Mouse (Mus musculus): Measurements from ENCODE around the gene Sptbn4. TPM values are rescaled to one million over a fixed set of nuclear protein-coding genes. Genes with fewer than 3 reads are reported as not detected.

The Sptbn4 gene
- polyA plus RNA-seq, 1 experiment from 2014 or later, result 4.1 TPM

DNA sequence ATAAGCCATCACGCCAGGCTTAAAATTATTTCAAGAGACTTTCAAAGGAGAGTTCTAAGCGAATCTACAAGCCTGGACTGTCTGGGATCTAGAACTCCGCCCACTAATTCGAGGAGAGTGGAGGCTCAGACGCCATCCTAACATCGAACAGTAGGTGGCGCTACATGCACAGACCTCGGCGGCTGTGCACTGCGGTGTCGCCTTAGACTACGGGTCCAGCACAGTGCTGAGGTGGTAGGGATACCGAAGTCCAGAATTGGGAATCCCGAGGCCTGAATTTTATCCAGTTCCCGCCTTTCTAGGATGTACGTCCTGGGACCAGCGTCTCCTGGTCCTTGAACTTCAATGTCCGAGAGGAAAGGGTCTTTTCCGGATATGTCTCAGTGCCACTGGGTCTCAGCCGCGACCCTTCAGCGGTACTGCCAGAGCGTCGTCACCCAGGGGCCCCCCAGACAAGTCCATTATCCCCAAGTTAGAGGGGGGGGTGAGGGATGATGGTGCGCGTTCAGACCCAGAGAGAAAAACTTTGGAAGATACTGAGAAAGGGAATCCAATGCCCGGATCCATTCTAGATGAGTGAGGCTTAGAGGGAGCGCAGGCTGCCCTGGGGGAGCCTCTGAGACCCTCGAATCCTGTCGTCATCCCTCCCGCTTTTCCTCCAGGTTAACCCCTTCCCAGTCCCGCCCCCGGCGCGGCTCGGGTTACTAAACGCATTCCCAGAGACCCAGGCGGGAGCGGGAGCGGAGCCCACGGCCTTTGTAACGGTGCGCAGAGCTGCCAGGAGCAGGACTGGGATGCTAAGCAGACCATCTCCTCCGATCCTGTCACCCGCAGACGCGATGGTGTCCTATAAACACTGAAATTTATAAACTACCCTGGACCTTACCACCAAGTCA is 111.3 kb downstream of the Sptbn4 start:
- DNase-seq, result peak; percentile 95
- H3K36me3 ChIP-seq (ENCODE audit: control insufficient read depth, insufficient read depth, low read length), result no peaks in the 10 kb centered on the region
- peak overlapping the region; percentile 25 for H3K9ac ChIP-seq (replicated peaks; ENCODE audit: low read length)
- H3K4me3 ChIP-seq (replicated peaks; ENCODE audit: low read depth, low read length), result peak overlapping the region; percentile 30
- no peaks in the 10 kb centered on the region for H3K9me3 ChIP-seq (ENCODE audit: control insufficient read depth, low read length)
- under 1% methylated on average over 47 of the region's 47 CpGs for WGBS
- peak; percentile 77 for ATAC-seq (ENCODE audit: low FRiP score, low TSS enrichment)
- H3K4me1 ChIP-seq (ENCODE audit: control insufficient read depth, insufficient read depth, low read length), result peaks cover 35% of the 10 kb centered on the region
- H3K4me2 ChIP-seq (ENCODE audit: low read length), result peak overlapping the region; percentile 53
- no peak overlapping the region for H3K27ac ChIP-seq (replicated peaks; ENCODE audit: low read depth, low read length)
- peaks cover 67% of the 10 kb centered on the region for H3K27me3 ChIP-seq (ENCODE audit: control insufficient read depth, insufficient read depth, low read length)

DNA sequence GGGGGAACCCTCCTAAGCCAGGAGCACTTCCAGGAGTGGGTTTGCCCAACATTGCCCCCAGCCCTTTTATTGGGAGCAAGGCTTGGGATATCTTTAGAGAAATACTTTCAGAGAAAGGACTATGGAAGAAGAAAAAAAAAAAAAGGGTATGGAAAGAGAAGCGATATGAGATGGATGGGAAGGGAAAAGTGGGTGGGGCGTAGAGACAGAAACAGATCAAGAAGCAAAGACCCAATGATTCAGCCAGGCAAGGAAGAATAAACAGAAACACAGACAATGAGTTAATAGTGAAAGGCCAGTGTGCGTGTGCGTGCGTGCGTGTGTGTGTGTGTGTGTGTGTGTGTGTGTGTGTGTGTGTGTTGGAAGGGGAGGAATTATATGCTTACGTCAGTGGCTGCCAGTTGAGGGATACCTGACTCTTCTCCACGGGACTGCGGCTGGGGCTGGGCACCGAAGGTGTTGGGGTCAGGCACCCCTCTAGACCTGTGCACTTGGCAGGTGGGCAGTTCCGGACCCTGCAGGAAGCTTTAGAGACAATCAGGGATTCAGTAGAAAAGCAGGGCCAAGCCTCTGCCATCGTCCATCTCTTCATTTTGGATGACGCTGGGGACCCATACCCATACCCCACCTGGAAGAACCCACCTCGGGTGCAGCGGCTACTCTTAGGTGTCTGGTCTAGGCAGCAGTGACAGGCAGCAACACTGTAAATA is 112.3 kb downstream of the Sptbn4 start:
- ATAC-seq (ENCODE audit: low FRiP score, low TSS enrichment), result no peak
- peaks cover 40% of the 10 kb centered on the region for H3K4me1 ChIP-seq (ENCODE audit: control insufficient read depth, insufficient read depth, low read length)
- 59% methylated on average over 15 of the region's 15 CpGs for WGBS
- H3K9ac ChIP-seq (replicated peaks; ENCODE audit: low read length), result no peak overlapping the region
- H3K9me3 ChIP-seq (ENCODE audit: control insufficient read depth, low read length), result no peaks in the 10 kb centered on the region
- DNase-seq, result no peak
- peaks cover 77% of the 10 kb centered on the region for H3K27me3 ChIP-seq (ENCODE audit: control insufficient read depth, insufficient read depth, low read length)
- H3K36me3 ChIP-seq (ENCODE audit: control insufficient read depth, insufficient read depth, low read length), result no peaks in the 10 kb centered on the region
- no peak overlapping the region for H3K4me3 ChIP-seq (replicated peaks; ENCODE audit: low read depth, low read length)
- no peak overlapping the region for H3K27ac ChIP-seq (replicated peaks; ENCODE audit: low read depth, low read length)
- no peak overlapping the region for H3K4me2 ChIP-seq (ENCODE audit: low read length)

DNA sequence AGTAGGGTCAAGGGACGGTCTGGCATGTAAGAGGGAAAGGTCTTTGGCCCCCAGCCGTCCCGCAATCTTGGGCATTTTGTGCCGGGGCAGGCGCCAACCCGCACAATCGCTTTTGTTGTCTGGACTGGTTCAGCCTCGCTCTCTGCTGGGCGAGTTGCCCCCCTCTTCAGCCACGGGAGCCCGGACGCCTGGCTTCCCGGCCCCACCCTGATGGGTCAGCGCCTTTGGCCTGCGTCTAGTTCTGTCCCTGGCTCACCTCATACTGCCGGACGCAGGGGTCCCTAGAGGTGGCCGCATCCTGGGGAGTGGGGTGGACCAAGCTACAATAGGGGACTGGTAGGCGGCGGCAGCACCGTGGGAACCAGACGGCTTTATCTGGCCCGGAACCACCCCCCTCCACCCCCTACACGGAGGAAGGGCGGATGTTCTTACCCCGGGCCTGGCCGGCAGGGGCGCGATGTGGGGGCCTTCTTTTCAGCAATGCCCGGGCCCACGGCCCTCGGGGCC is 113.0 kb downstream of the Sptbn4 start:
- Histone ChIP-seq H3K4me1 (ENCODE audit: control insufficient read depth, insufficient read depth, low read length) (peaks cover 34% of the 10 kb centered on the region; the same call in 1 of the 2 replicates), H3K27ac (replicated peaks; ENCODE audit: low read depth, low read length) (no peak overlapping the region), H3K4me2 (ENCODE audit: low read length) (peak overlapping the region; percentile 83; the same call in 1 of the 2 replicates), H3K36me3 (ENCODE audit: control insufficient read depth, insufficient read depth, low read length) (no peaks in the 10 kb centered on the region), H3K9me3 (ENCODE audit: control insufficient read depth, low read length) (no peaks in the 10 kb centered on the region), H3K27me3 (ENCODE audit: control insufficient read depth, insufficient read depth, low read length) (peaks cover 85% of the 10 kb centered on the region), H3K9ac (replicated peaks; ENCODE audit: low read length) (no peak overlapping the region; the same call in 1 of the 2 replicates), H3K4me3 (replicated peaks; ENCODE audit: low read depth, low read length) (no peak overlapping the region)
- DNase-seq (no peak), ATAC-seq (ENCODE audit: low FRiP score, low TSS enrichment) (no peak)
- 3% methylated on average over 32 of the region's 32 CpGs for WGBS

DNA sequence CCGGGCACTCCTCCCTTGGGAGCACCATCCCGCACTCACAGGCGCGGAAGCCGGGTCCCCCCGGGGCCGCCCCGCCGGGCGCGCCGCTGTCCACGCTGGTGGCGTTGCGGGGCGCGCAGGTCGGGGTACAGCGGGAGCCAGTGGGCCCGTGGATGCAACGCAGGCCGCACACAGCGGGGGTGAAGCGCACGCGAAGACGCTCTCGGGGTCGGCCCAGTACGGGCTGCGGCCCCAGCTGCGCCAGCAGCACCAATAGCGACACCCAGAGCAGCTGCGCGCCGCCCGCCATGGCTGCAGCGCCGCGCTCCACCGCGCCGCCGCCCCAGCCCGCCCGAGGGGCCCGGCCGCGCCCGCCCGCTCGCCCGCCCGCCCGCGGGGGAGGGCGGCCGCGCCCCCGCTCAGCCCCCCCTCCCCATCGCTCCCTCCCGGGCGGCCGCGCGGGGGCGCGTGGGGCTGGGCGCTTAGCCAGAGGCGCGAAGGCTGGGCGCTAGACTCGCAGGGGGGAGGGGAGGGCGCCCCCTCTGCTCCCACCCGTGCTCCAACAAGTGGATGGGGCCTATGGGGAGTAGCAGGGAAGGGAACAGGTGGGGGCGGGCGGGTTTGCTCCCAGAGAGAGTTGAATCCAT is 114.1 kb downstream of the Sptbn4 start:
- no peak overlapping the region for H3K27ac ChIP-seq (replicated peaks; ENCODE audit: low read depth, low read length)
- H3K9ac ChIP-seq (replicated peaks; ENCODE audit: low read length), result peak overlapping the region; percentile 48
- no peaks in the 10 kb centered on the region for H3K36me3 ChIP-seq (ENCODE audit: control insufficient read depth, insufficient read depth, low read length)
- under 1% methylated on average over 55 of the region's 77 CpGs for WGBS
- ATAC-seq (ENCODE audit: low FRiP score, low TSS enrichment) (no peak; the same call in 1 of the 2 replicates), DNase-seq (peak; percentile 68)
- H3K9me3 ChIP-seq (ENCODE audit: control insufficient read depth, low read length), result no peaks in the 10 kb centered on the region
- H3K4me2 ChIP-seq (ENCODE audit: low read length), result peak overlapping the region; percentile 83
- H3K27me3 ChIP-seq (ENCODE audit: control insufficient read depth, insufficient read depth, low read length), result peaks cover 95% of the 10 kb centered on the region
- peaks cover 32% of the 10 kb centered on the region; the same call in 1 of the 2 replicates for H3K4me1 ChIP-seq (ENCODE audit: control insufficient read depth, insufficient read depth, low read length)
- peak overlapping the region; percentile 41 for H3K4me3 ChIP-seq (replicated peaks; ENCODE audit: low read depth, low read length)

DNA sequence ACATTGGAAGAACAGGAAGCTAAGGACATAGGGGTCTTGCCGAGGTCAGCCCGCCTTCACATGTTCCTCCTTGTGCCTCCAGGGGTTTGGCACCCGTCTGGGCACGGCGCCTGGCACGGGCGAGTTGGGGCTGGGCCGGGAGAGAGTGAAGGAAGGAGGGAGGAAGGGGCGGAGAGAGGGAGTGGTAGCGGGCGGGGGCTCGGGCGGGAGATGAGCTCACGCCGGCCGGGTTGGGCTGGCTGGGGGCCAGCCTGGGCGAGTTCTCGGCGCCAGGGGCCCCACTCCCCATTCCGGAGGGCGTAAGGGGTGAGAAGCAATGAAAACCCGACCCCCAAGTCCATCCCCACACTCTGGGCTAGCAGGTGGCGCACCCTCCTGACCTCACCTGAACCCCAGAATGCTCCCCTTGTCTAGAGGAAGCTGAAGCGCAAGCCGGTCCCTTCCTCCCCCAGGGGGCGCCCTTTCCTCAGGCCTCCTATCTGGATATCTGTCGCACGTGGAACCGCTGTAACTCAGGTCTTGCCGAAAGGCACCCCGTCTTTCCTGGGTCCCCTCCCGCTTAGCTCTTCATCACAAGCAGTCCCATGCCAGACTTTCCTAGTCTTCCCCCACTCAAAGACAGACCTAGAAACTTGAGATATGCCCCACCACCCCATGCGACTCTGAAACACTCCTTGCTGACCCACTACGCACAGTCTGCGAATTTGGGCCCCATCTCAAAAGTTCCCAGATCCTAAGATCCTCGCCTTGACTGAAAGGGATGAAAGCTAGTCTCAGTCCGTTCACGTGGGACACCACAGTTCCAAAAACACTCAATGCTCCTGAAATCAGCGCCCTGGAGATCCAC is 114.9 kb downstream of the Sptbn4 start:
- peak overlapping the region; percentile 48; the same call in 1 of the 2 replicates for H3K9ac ChIP-seq (replicated peaks; ENCODE audit: low read length)
- no peaks in the 10 kb centered on the region for H3K36me3 ChIP-seq (ENCODE audit: control insufficient read depth, insufficient read depth, low read length)
- peak overlapping the region; percentile 41 for H3K4me3 ChIP-seq (replicated peaks; ENCODE audit: low read depth, low read length)
- 1% methylated on average over 38 of the region's 39 CpGs for WGBS
- peaks cover 95% of the 10 kb centered on the region for H3K27me3 ChIP-seq (ENCODE audit: control insufficient read depth, insufficient read depth, low read length)
- no peak overlapping the region for H3K27ac ChIP-seq (replicated peaks; ENCODE audit: low read depth, low read length)
- H3K4me1 ChIP-seq (ENCODE audit: control insufficient read depth, insufficient read depth, low read length), result peaks cover 28% of the 10 kb centered on the region; the same call in 1 of the 2 replicates
- ATAC-seq (ENCODE audit: low FRiP score, low TSS enrichment) (no peak), DNase-seq (peak; percentile 85)
- no peaks in the 10 kb centered on the region for H3K9me3 ChIP-seq (ENCODE audit: control insufficient read depth, low read length)
- peak overlapping the region; percentile 83 for H3K4me2 ChIP-seq (ENCODE audit: low read length)

DNA sequence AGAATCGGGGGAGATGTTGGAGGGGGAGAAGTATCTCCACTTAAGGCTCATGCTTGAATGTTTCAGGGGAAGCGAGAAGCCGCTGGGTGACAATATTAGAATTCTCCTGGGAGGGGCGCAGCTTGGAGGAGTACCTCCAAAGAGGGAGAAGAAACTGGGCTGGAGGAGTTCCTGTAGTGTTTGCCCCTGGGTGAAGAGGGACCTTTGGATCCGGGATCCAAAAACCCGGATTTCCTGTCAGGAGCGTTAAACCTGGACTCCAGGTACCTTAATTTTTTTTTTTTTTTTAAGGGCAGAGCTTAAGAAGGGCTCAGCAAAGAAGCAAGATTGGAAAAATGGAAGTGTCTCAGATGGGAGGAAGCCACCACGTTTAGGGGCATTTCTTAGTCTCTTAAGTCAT is 115.6 kb downstream of the Sptbn4 start:
- H3K36me3 ChIP-seq (ENCODE audit: control insufficient read depth, insufficient read depth, low read length), result no peaks in the 10 kb centered on the region
- 11% methylated on average over 8 of the region's 8 CpGs for WGBS
- DNase-seq (no peak), ATAC-seq (ENCODE audit: low FRiP score, low TSS enrichment) (no peak)
- H3K4me1 ChIP-seq (ENCODE audit: control insufficient read depth, insufficient read depth, low read length), result peaks cover 21% of the 10 kb centered on the region; the same call in 1 of the 2 replicates
- H3K4me3 ChIP-seq (replicated peaks; ENCODE audit: low read depth, low read length), result no peak overlapping the region
- peaks cover 95% of the 10 kb centered on the region for H3K27me3 ChIP-seq (ENCODE audit: control insufficient read depth, insufficient read depth, low read length)
- no peaks in the 10 kb centered on the region for H3K9me3 ChIP-seq (ENCODE audit: control insufficient read depth, low read length)
- H3K9ac ChIP-seq (replicated peaks; ENCODE audit: low read length), result no peak overlapping the region
- no peak overlapping the region for H3K27ac ChIP-seq (replicated peaks; ENCODE audit: low read depth, low read length)
- H3K4me2 ChIP-seq (ENCODE audit: low read length), result no peak overlapping the region

DNA sequence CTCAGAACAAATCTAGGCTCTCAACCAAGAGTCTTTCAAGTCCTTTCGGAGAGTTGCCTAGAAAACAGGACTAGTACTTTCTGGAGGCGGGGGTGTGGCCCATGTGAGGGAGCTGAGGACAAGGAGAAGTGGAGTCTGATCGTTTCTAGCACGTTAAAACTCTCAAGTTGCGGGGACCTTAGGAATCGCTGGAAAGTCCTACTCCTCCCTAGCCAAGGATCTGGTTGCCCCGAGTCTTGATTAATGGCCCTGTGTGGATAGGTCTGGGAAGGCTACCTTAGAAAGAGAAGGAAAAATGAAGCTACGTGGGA is 116.0 kb downstream of the Sptbn4 start:
- no peak overlapping the region; the same call in 1 of the 2 replicates for H3K4me2 ChIP-seq (ENCODE audit: low read length)
- H3K4me3 ChIP-seq (replicated peaks; ENCODE audit: low read depth, low read length), result no peak overlapping the region

More for the DNA sequence above, 116.0 kb downstream of the Sptbn4 start:
- Histone ChIP-seq H3K36me3 (ENCODE audit: control insufficient read depth, insufficient read depth, low read length) (no peaks in the 10 kb centered on the region), H3K27me3 (ENCODE audit: control insufficient read depth, insufficient read depth, low read length) (peaks cover 95% of the 10 kb centered on the region), H3K9me3 (ENCODE audit: control insufficient read depth, low read length) (no peaks in the 10 kb centered on the region), H3K4me1 (ENCODE audit: control insufficient read depth, insufficient read depth, low read length) (peaks cover 19% of the 10 kb centered on the region; the same call in 1 of the 2 replicates), H3K9ac (replicated peaks; ENCODE audit: low read length) (no peak overlapping the region), H3K27ac (replicated peaks; ENCODE audit: low read depth, low read length) (no peak overlapping the region)
- no peak for DNase-seq
- no peak for ATAC-seq (ENCODE audit: low FRiP score, low TSS enrichment)
- WGBS, result 6% methylated on average over 8 of the region's 8 CpGs
